Mouse (Mus musculus): Measurements from ENCODE around the gene Rftn1.

- TF ChIP-seq CTCF (IDR thresholded peaks at IDR 0.05; ENCODE audit: low read depth, low read length) (no peak), POLR2A (IDR thresholded peaks at IDR 0.05; ENCODE audit: insufficient read depth, low read length) (no peak), EP300 (IDR thresholded peaks at IDR 0.05; ENCODE audit: insufficient read depth, low read depth, low read length) (no peak)
Measured at GRCm38 (mm10) chr17:50010096-50010495, 180.4 kb downstream of the Rftn1 start.
